Mouse (Mus musculus) cortical plate, adult 2 months (tissue): ENCODE measurements around the gene Id1.

ENCODE experiments used
- CTCF ChIP-seq: fragments of 200-500 bp; IDR thresholded peaks from 2 replicates; pipeline ENCODE4 v1.5.1; 2011; ENCODE audit warnings: mild to moderate bottlenecking, control low read depth, low read length; ENCODE audit not compliant: insufficient read depth; ENCODE audit errors: extremely low read depth
- POLR2A ChIP-seq: fragments of 200-500 bp; IDR thresholded peaks from 2 replicates; pipeline ENCODE4 v1.6.1; 2011; ENCODE audit warnings: mild to moderate bottlenecking, low read length, control low read depth; ENCODE audit not compliant: insufficient read depth; ENCODE audit errors: extremely low read depth

- TF ChIP-seq CTCF (no peak), POLR2A (no peak)
These were observed 39.3 kb downstream of the Id1 start for GRCm38 (mm10) chr2:152775357-152775756.
